Mouse (Mus musculus) lung, postnatal 25 days (tissue): ENCODE results near the gene Zfp626.
A peak's percentile ranks its signal among the peaks of the same experiment; 100 is the strongest.
"Not testable (repeated sequence)": the region's sequence is repeated elsewhere in the genome, so short reads cannot be mapped to it uniquely, and the experiment has no call there.

ENCODE experiments used
- DNase-seq: peaks from one replicate; pipeline ENCODE4 v3.0.0; 2022; ENCODE audit warnings: low spot score

The Zfp626 gene

GRCm38 (mm10) chr7:27806896-27807295 is at the start of gene Zfp626:
Gene Zfp626 (plus strand): TSS chr7:27807196.
- DNase-seq: not testable (repeated sequence)

- DNase-seq: no peak
Measured at GRCm38 (mm10) chr7:27765176-27765886, 41.7 kb upstream of the Zfp626 start.

GRCm38 (mm10) chr7:27789306-27789705 is 17.7 kb upstream of the Zfp626 start:
- DNase-seq: no peak

- DNase-seq: not testable (repeated sequence)
Measured at GRCm38 (mm10) chr7:27793865-27794264, 13.1 kb upstream of the Zfp626 start.

- no peak for DNase-seq
Measured at GRCm38 (mm10) chr7:27794566-27794965, 12.4 kb upstream of the Zfp626 start.

GRCm38 (mm10) chr7:27797906-27798811 is 8.8 kb upstream of the Zfp626 start:
- DNase-seq: no peak

GRCm38 (mm10) chr7:27801137-27801536 is 5.9 kb upstream of the Zfp626 start:
- peak; percentile 2 for DNase-seq

- no peak for DNase-seq
Measured at GRCm38 (mm10) chr7:27802986-27803385, 4.0 kb upstream of the Zfp626 start.

GRCm38 (mm10) chr7:27804297-27805030 is 2.5 kb upstream of the Zfp626 start:
- DNase-seq: peak; percentile 87

GRCm38 (mm10) chr7:27807305-27807704 is 309 bp downstream of the Zfp626 start:
- not testable (repeated sequence) for DNase-seq

- no peak for DNase-seq
Measured at GRCm38 (mm10) chr7:27818526-27819110, 11.6 kb downstream of the Zfp626 start.

GRCm38 (mm10) chr7:27822611-27823010 is 15.6 kb downstream of the Zfp626 start:
- no peak for DNase-seq

GRCm38 (mm10) chr7:27834131-27834530 is 27.1 kb downstream of the Zfp626 start:
- no peak for DNase-seq

- DNase-seq: no peak
Measured at GRCm38 (mm10) chr7:27837896-27838295, 30.9 kb downstream of the Zfp626 start.

- DNase-seq: peak; percentile 90
Measured at GRCm38 (mm10) chr7:27838323-27839249, 31.6 kb downstream of the Zfp626 start, which contains the start of gene Zfp59. Gene Zfp59 (plus strand): TSS chr7:27838607.

GRCm38 (mm10) chr7:27839596-27839995 is 32.6 kb downstream of the Zfp626 start:
- DNase-seq: no peak

- no peak for DNase-seq
Measured at GRCm38 (mm10) chr7:27840104-27840503, 33.1 kb downstream of the Zfp626 start.

- no peak for DNase-seq
Measured at GRCm38 (mm10) chr7:27857227-27857626, 50.2 kb downstream of the Zfp626 start, which contains the start of gene Zfp607a. Gene Zfp607a (plus strand): TSS chr7:27857527.

- no peak for DNase-seq
Measured at GRCm38 (mm10) chr7:27859301-27860251, 52.6 kb downstream of the Zfp626 start.
